Mouse (Mus musculus): ENCODE results near the gene Slc6a5.
A peak's percentile ranks its signal among the peaks of the same experiment; 100 is the strongest.

- TF ChIP-seq CTCF (IDR thresholded peaks at IDR 0.05; ENCODE audit: control insufficient read depth, insufficient read depth, insufficient read length) (no peak), MAX (IDR thresholded peaks at IDR 0.05) (no peak), CEBPB (IDR thresholded peaks at IDR 0.05; ENCODE audit: low read depth) (no peak), MYOG (IDR thresholded peaks at IDR 0.05; ENCODE audit: control insufficient read depth, extremely low read depth, insufficient read length) (no peak), USF1 (IDR thresholded peaks at IDR 0.05; ENCODE audit: low read depth) (peak; percentile 86), MYOD1 (IDR thresholded peaks at IDR 0.05; ENCODE audit: control insufficient read depth, insufficient read length, low read depth) (no peak)
Observed at GRCm38 (mm10) chr7:49869656-49870055, 40.3 kb upstream of the Slc6a5 start.
